Mouse (Mus musculus): ENCODE measurements at regions not wholly inside any gene's neighbourhood (a gene's known extent, or its start where the extent isn't known, plus 50 kb on each side); places are given as distances from the start of the nearest gene placed in this dataset.

DNA sequence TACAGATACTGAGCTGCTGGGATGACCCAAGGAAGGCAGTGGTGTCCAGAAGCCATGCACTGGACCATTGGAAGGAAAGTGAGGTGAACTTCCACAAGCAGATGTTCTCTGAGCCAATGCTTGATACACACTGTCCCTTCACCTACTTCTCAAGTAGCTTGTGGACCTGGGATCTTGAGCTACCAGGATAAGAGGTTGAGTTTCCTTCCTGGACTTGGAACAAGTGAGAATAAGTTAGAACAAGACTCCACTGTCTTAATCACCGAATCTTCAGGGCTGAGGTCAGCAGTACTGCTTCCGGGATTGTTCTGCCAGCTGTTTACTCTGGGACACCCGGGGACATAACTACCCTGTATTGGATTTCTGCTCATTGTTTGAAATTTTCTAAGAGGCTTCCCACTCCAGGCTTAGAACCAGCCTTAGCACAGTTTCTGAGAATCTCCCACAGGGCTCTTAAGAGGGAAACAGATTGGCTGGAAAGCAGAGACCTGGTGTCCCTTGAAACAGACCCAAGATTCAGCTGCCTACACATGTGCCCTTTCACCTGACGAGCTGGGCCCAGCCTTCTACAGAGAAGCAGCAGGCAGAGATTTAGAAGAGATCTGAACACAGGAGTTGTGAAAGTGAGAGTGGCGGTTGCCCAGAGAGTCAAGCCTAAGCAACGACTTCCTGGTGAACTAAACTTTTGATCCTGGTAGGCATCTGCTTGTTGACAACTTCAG lies 87.5 kb downstream of the Irx2 start:
- H3K27me3 ChIP-seq (replicated peaks; ENCODE audit: control insufficient read depth, insufficient read depth, low read length), result no peaks in the 10 kb centered on the region
- no peaks in the 10 kb centered on the region for H3K36me3 ChIP-seq (ENCODE audit: control insufficient read depth, insufficient read depth, low read length)
- DNase-seq, result no peak
- WGBS, result 51% methylated on average over 6 of the region's 6 CpGs
- no peaks in the 10 kb centered on the region for H3K4me1 ChIP-seq (ENCODE audit: control insufficient read depth, insufficient read depth, low read length)
- H3K4me3 ChIP-seq (ENCODE audit: insufficient read depth, low read depth, low read length), result no peak overlapping the region
- H3K27ac ChIP-seq (ENCODE audit: insufficient read depth, low read depth, low read length), result no peak overlapping the region
- no peak for TF ChIP-seq POLR2A (IDR thresholded peaks at IDR 0.05; ENCODE audit: low read depth, low read length)
- TF ChIP-seq CTCF (conservative IDR thresholded peaks at IDR 0.05; ENCODE audit: insufficient read depth, insufficient read length, low read depth, low read length), result no peak

DNA sequence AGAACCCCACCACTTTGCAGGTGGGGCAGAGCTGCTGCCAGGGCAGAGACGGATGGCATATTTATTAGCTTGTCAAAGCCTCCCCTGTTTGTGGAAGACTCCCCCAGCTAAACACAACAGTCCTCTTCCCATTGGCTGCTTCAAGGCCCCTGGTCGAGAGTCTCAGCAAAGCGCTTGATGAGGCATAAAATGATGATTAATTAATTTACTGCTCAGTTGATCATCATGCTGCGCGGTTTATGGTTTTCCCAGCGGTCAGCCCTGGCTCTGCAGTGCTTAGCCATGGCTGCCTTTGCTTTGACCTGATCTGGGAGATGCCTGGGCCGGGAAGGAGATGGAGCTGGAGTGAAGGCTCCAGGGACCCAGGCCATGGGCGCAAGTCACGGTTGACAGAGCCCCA lies 98.5 kb downstream of the Irx2 start:
- 17% methylated on average over 9 of the region's 9 CpGs for WGBS

GRCm38 (mm10) chr13:72735916-72736315 lies 107.3 kb downstream of the Irx2 start:
- Histone ChIP-seq H3K36me3 (ENCODE audit: control insufficient read depth, insufficient read depth, low read length) (no peaks in the 10 kb centered on the region), H3K4me3 (ENCODE audit: insufficient read depth, low read depth, low read length) (no peak overlapping the region), H3K27ac (ENCODE audit: insufficient read depth, low read depth, low read length) (no peak overlapping the region), H3K27me3 (replicated peaks; ENCODE audit: control insufficient read depth, insufficient read depth, low read length) (no peaks in the 10 kb centered on the region), H3K4me1 (ENCODE audit: control insufficient read depth, insufficient read depth, low read length) (no peaks in the 10 kb centered on the region)
- TF ChIP-seq CTCF (conservative IDR thresholded peaks at IDR 0.05; ENCODE audit: insufficient read depth, insufficient read length, low read depth, low read length) (no peak), POLR2A (IDR thresholded peaks at IDR 0.05; ENCODE audit: low read depth, low read length) (no peak)
- no peak for DNase-seq
- 62% methylated on average over 8 of the region's 8 CpGs for WGBS

More for the DNA sequence above, 98.5 kb downstream of the Irx2 start:
- Histone ChIP-seq H3K27me3 (replicated peaks; ENCODE audit: control insufficient read depth, insufficient read depth, low read length) (no peaks in the 10 kb centered on the region), H3K4me1 (ENCODE audit: control insufficient read depth, insufficient read depth, low read length) (no peaks in the 10 kb centered on the region), H3K36me3 (ENCODE audit: control insufficient read depth, insufficient read depth, low read length) (no peaks in the 10 kb centered on the region), H3K4me3 (ENCODE audit: insufficient read depth, low read depth, low read length) (no peak overlapping the region), H3K27ac (ENCODE audit: insufficient read depth, low read depth, low read length) (no peak overlapping the region)
- no peak for DNase-seq
- TF ChIP-seq CTCF (conservative IDR thresholded peaks at IDR 0.05; ENCODE audit: insufficient read depth, insufficient read length, low read depth, low read length) (no peak), POLR2A (IDR thresholded peaks at IDR 0.05; ENCODE audit: low read depth, low read length) (no peak)

GRCm38 (mm10) chr13:72736992-72737391 lies 108.4 kb downstream of the Irx2 start:
- no peak for TF ChIP-seq CTCF (conservative IDR thresholded peaks at IDR 0.05; ENCODE audit: insufficient read depth, insufficient read length, low read depth, low read length)
- no peak for TF ChIP-seq POLR2A (IDR thresholded peaks at IDR 0.05; ENCODE audit: low read depth, low read length)
- Histone ChIP-seq H3K4me3 (ENCODE audit: insufficient read depth, low read depth, low read length) (no peak overlapping the region), H3K4me1 (ENCODE audit: control insufficient read depth, insufficient read depth, low read length) (no peaks in the 10 kb centered on the region), H3K36me3 (ENCODE audit: control insufficient read depth, insufficient read depth, low read length) (no peaks in the 10 kb centered on the region), H3K27ac (ENCODE audit: insufficient read depth, low read depth, low read length) (no peak overlapping the region), H3K27me3 (replicated peaks; ENCODE audit: control insufficient read depth, insufficient read depth, low read length) (no peaks in the 10 kb centered on the region)
- no peak for DNase-seq
- WGBS, result 68% methylated on average over 8 of the region's 8 CpGs

- H3K27ac ChIP-seq (ENCODE audit: insufficient read depth, low read depth, low read length), result no peak overlapping the region
- H3K4me1 ChIP-seq (ENCODE audit: control insufficient read depth, insufficient read depth, low read length), result no peaks in the 10 kb centered on the region
- WGBS, result 81% methylated on average over 3 of the region's 3 CpGs
- 0 out of 2 replicates have a peak, but pooled peaks cover under 1% of the 10 kb centered on the region for H3K27me3 ChIP-seq (replicated peaks; ENCODE audit: control insufficient read depth, insufficient read depth, low read length)
- no peak overlapping the region for H3K4me3 ChIP-seq (ENCODE audit: insufficient read depth, low read depth, low read length)
- TF ChIP-seq POLR2A (IDR thresholded peaks at IDR 0.05; ENCODE audit: low read depth, low read length), result no peak
- TF ChIP-seq CTCF (conservative IDR thresholded peaks at IDR 0.05; ENCODE audit: insufficient read depth, insufficient read length, low read depth, low read length), result no peak
- H3K36me3 ChIP-seq (ENCODE audit: control insufficient read depth, insufficient read depth, low read length), result no peaks in the 10 kb centered on the region
- no peak for DNase-seq
These were observed 118.6 kb downstream of the Irx2 start for GRCm38 (mm10) chr13:72747187-72747586.

DNA sequence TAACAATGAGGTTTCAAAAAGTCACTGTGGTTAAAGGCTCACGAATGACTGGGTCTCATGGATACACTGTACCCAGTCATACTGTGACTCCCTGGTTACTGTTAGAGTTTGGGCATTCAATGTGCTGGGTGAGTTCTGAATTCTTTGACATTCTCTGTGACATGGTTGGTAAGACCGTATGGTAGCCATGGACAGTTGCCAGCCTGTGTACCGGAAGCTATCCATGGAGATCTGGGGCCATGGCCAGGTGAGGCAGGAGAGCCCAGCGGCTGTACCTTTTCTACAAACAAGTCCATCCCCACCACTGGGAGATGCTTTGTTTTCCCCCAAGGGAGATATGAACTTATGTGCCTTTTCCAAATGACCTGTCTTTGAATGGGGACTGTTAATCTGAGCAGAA lies 126.4 kb downstream of the Irx2 start:
- Histone ChIP-seq H3K4me1 (ENCODE audit: control insufficient read depth, insufficient read depth, low read length) (no peaks in the 10 kb centered on the region), H3K27ac (ENCODE audit: insufficient read depth, low read depth, low read length) (no peak overlapping the region), H3K4me3 (ENCODE audit: insufficient read depth, low read depth, low read length) (no peak overlapping the region), H3K27me3 (replicated peaks; ENCODE audit: control insufficient read depth, insufficient read depth, low read length) (no peaks in the 10 kb centered on the region), H3K36me3 (ENCODE audit: control insufficient read depth, insufficient read depth, low read length) (no peaks in the 10 kb centered on the region)
- WGBS, result 90% methylated on average over 4 of the region's 4 CpGs
- TF ChIP-seq POLR2A (IDR thresholded peaks at IDR 0.05; ENCODE audit: low read depth, low read length), result no peak
- no peak for TF ChIP-seq CTCF (conservative IDR thresholded peaks at IDR 0.05; ENCODE audit: insufficient read depth, insufficient read length, low read depth, low read length)
- no peak for DNase-seq

- Histone ChIP-seq H3K36me3 (ENCODE audit: control insufficient read depth, insufficient read depth, low read length) (no peaks in the 10 kb centered on the region), H3K4me1 (ENCODE audit: control insufficient read depth, insufficient read depth, low read length) (no peaks in the 10 kb centered on the region), H3K4me3 (ENCODE audit: insufficient read depth, low read depth, low read length) (no peak overlapping the region), H3K27me3 (replicated peaks; ENCODE audit: control insufficient read depth, insufficient read depth, low read length) (no peaks in the 10 kb centered on the region), H3K27ac (ENCODE audit: insufficient read depth, low read depth, low read length) (no peak overlapping the region)
- 74% methylated on average over 5 of the region's 5 CpGs for WGBS
- TF ChIP-seq CTCF (conservative IDR thresholded peaks at IDR 0.05; ENCODE audit: insufficient read depth, insufficient read length, low read depth, low read length) (no peak), POLR2A (IDR thresholded peaks at IDR 0.05; ENCODE audit: low read depth, low read length) (no peak)
- DNase-seq, result no peak
These were observed 133.9 kb downstream of the Irx2 start for GRCm38 (mm10) chr13:72762481-72762880.
